Mouse (Mus musculus): ENCODE data around the gene Ankrd12. TPM values are rescaled to one million over a fixed set of nuclear protein-coding genes. Genes with fewer than 3 reads are reported as not detected.
A peak's percentile ranks its signal among the peaks of the same experiment; 100 is the strongest.

The Ankrd12 gene
- total and polyA plus RNA-seq, 3 experiments = 5.9 to 74.8 (median 67.7) TPM

GRCm38 (mm10) chr17:65933741-65934140, 143.1 kb downstream of the Ankrd12 start:
- ATAC-seq (ENCODE audit: extremely low read depth, insufficient number of reproducible peaks, low FRiP score, poor library complexity, severe bottlenecking) (no peak), DNase-seq (ENCODE audit: low spot score) (no peak)
- Histone ChIP-seq H3K36me3 (replicated peaks) (peaks cover 81% of the 10 kb centered on the region), H3K9me3 (replicated peaks) (no peaks in the 10 kb centered on the region), H3K4me3 (ENCODE audit: low read depth, low read length) (no peak overlapping the region), H3K27me3 (ENCODE audit: insufficient read depth, low read length) (no peaks in the 10 kb centered on the region), H3K4me1 (ENCODE audit: insufficient read depth, low read depth, low read length) (peaks cover 4% of the 10 kb centered on the region; the same call in 1 of the 2 replicates)
- TF ChIP-seq TAL1 (conservative IDR thresholded peaks at IDR 0.05; ENCODE audit: low read depth, low read length) (no peak), CTCF (IDR thresholded peaks at IDR 0.05; ENCODE audit: low read depth, low read length) (peak; percentile 60)

GRCm38 (mm10) chr17:65931525-65931924, 145.4 kb downstream of the Ankrd12 start:
- Histone ChIP-seq H3K9me3 (replicated peaks) (no peaks in the 10 kb centered on the region), H3K27me3 (ENCODE audit: insufficient read depth, low read length) (no peaks in the 10 kb centered on the region), H3K36me3 (replicated peaks) (peaks cover 79% of the 10 kb centered on the region), H3K4me1 (ENCODE audit: insufficient read depth, low read depth, low read length) (peaks cover 4% of the 10 kb centered on the region; the same call in 1 of the 2 replicates), H3K4me3 (ENCODE audit: low read depth, low read length) (no peak overlapping the region)
- no peak for TF ChIP-seq TAL1 (conservative IDR thresholded peaks at IDR 0.05; ENCODE audit: low read depth, low read length)
- TF ChIP-seq CTCF (IDR thresholded peaks at IDR 0.05; ENCODE audit: low read depth, low read length) = no peak
- TF ChIP-seq GATA2 (IDR thresholded peaks at IDR 0.05; ENCODE audit: borderline replicate concordance, low read depth, low read length) = no peak
- no peak for DNase-seq (ENCODE audit: low spot score)
- no peak for ATAC-seq (ENCODE audit: extremely low read depth, insufficient number of reproducible peaks, low FRiP score, poor library complexity, severe bottlenecking)

- TF ChIP-seq TAL1 (conservative IDR thresholded peaks at IDR 0.05; ENCODE audit: low read depth, low read length) = no peak
- no peak for TF ChIP-seq GATA2 (IDR thresholded peaks at IDR 0.05; ENCODE audit: borderline replicate concordance, low read depth, low read length)
- no peak for TF ChIP-seq GATA1 (IDR thresholded peaks at IDR 0.05; ENCODE audit: borderline replicate concordance, low read length)
- TF ChIP-seq CTCF (IDR thresholded peaks at IDR 0.05; ENCODE audit: low read depth, low read length) = no peak
- TF ChIP-seq POLR2AphosphoS5 (IDR thresholded peaks at IDR 0.05; ENCODE audit: insufficient replicate concordance, low read depth, low read length) = no peak
Measured at GRCm38 (mm10) chr17:65930960-65931359, 145.9 kb downstream of the Ankrd12 start.

GRCm38 (mm10) chr17:65930158-65930826, 146.6 kb downstream of the Ankrd12 start:
- no peaks in the 10 kb centered on the region for H3K9me3 ChIP-seq (replicated peaks)
- DNase-seq (ENCODE audit: low spot score) (no peak), ATAC-seq (ENCODE audit: extremely low read depth, insufficient number of reproducible peaks, low FRiP score, poor library complexity, severe bottlenecking) (no peak)
- H3K27me3 ChIP-seq (ENCODE audit: insufficient read depth, low read length) = no peaks in the 10 kb centered on the region
- H3K4me1 ChIP-seq (ENCODE audit: insufficient read depth, low read depth, low read length) = peaks cover 4% of the 10 kb centered on the region; the same call in 1 of the 2 replicates
- TF ChIP-seq POLR2AphosphoS5 (IDR thresholded peaks at IDR 0.05; ENCODE audit: insufficient replicate concordance, low read depth, low read length) (no peak), TAL1 (conservative IDR thresholded peaks at IDR 0.05; ENCODE audit: low read depth, low read length) (no peak), GATA2 (IDR thresholded peaks at IDR 0.05; ENCODE audit: borderline replicate concordance, low read depth, low read length) (no peak), GATA1 (IDR thresholded peaks at IDR 0.05; ENCODE audit: borderline replicate concordance, low read length) (no peak), CTCF (IDR thresholded peaks at IDR 0.05; ENCODE audit: low read depth, low read length) (no peak)
- H3K4me3 ChIP-seq (ENCODE audit: low read depth, low read length) = no peak overlapping the region
- H3K36me3 ChIP-seq (replicated peaks) = peaks cover 82% of the 10 kb centered on the region

More at GRCm38 (mm10) chr17:65930960-65931359, 145.9 kb downstream of the Ankrd12 start:
- Histone ChIP-seq H3K36me3 (replicated peaks) (peaks cover 80% of the 10 kb centered on the region), H3K27me3 (ENCODE audit: insufficient read depth, low read length) (no peaks in the 10 kb centered on the region), H3K4me1 (ENCODE audit: insufficient read depth, low read depth, low read length) (peaks cover 4% of the 10 kb centered on the region; the same call in 1 of the 2 replicates), H3K4me3 (ENCODE audit: low read depth, low read length) (no peak overlapping the region), H3K9me3 (replicated peaks) (no peaks in the 10 kb centered on the region)
- DNase-seq (ENCODE audit: low spot score) (no peak), ATAC-seq (ENCODE audit: extremely low read depth, insufficient number of reproducible peaks, low FRiP score, poor library complexity, severe bottlenecking) (no peak)

DNA sequence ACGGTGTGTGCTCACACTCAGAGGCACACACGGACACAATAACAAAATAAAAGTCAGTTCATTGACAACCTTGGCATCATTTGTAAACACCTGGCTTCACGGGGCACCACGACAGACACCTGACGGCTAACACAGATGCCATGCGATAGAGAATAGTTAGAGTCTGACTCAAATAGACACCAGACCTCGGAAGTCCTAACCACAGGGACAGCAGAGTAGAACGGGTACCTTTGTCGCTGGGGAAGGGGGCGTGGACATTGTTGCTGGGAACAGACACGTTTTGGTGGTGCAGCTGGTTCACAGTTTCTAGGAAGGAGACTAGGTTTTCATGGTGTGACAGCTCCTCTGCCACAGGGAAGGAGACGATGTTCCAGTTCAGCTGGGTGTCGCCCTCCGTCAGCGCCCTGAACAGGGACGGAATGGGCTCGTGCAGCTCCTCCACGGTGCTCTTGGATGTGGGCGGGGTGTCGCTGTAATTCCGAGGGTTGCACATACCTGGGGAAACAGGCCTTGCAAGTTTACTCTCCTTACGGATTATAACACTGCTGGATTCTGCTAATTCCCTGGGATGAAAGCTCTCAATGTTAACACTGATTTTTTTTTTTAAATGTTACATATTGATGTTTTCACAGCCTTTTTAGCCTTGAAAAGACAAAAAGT, 147.4 kb downstream of the Ankrd12 start:
- no peaks in the 10 kb centered on the region for H3K9me3 ChIP-seq (replicated peaks)
- no peaks in the 10 kb centered on the region for H3K27me3 ChIP-seq (ENCODE audit: insufficient read depth, low read length)
- peaks cover 4% of the 10 kb centered on the region; the same call in 1 of the 2 replicates for H3K4me1 ChIP-seq (ENCODE audit: insufficient read depth, low read depth, low read length)
- DNase-seq (ENCODE audit: low spot score) = no peak
- no peak for ATAC-seq (ENCODE audit: extremely low read depth, insufficient number of reproducible peaks, low FRiP score, poor library complexity, severe bottlenecking)
- no peak for TF ChIP-seq POLR2AphosphoS5 (IDR thresholded peaks at IDR 0.05; ENCODE audit: insufficient replicate concordance, low read depth, low read length)
- no peak for TF ChIP-seq TAL1 (conservative IDR thresholded peaks at IDR 0.05; ENCODE audit: low read depth, low read length)
- no peak for TF ChIP-seq GATA1 (IDR thresholded peaks at IDR 0.05; ENCODE audit: borderline replicate concordance, low read length)
- no peak for TF ChIP-seq CTCF (IDR thresholded peaks at IDR 0.05; ENCODE audit: low read depth, low read length)
- TF ChIP-seq GATA2 (IDR thresholded peaks at IDR 0.05; ENCODE audit: borderline replicate concordance, low read depth, low read length) = no peak
- no peak overlapping the region for H3K4me3 ChIP-seq (ENCODE audit: low read depth, low read length)
- peaks cover 84% of the 10 kb centered on the region for H3K36me3 ChIP-seq (replicated peaks)

- no peaks in the 10 kb centered on the region for H3K9me3 ChIP-seq (replicated peaks)
- H3K27me3 ChIP-seq (ENCODE audit: insufficient read depth, low read length) = no peaks in the 10 kb centered on the region
- peaks cover 7% of the 10 kb centered on the region; the same call in 1 of the 2 replicates for H3K4me1 ChIP-seq (ENCODE audit: insufficient read depth, low read depth, low read length)
- no peak overlapping the region for H3K4me3 ChIP-seq (ENCODE audit: low read depth, low read length)
- ATAC-seq (ENCODE audit: extremely low read depth, insufficient number of reproducible peaks, low FRiP score, poor library complexity, severe bottlenecking) (no peak), DNase-seq (ENCODE audit: low spot score) (no peak)
- peaks cover 82% of the 10 kb centered on the region for H3K36me3 ChIP-seq (replicated peaks)
- no peak for TF ChIP-seq CTCF (IDR thresholded peaks at IDR 0.05; ENCODE audit: low read depth, low read length)
- TF ChIP-seq GATA1 (IDR thresholded peaks at IDR 0.05; ENCODE audit: borderline replicate concordance, low read length) = no peak
- no peak for TF ChIP-seq TAL1 (conservative IDR thresholded peaks at IDR 0.05; ENCODE audit: low read depth, low read length)
- no peak for TF ChIP-seq GATA2 (IDR thresholded peaks at IDR 0.05; ENCODE audit: borderline replicate concordance, low read depth, low read length)
- no peak for TF ChIP-seq POLR2AphosphoS5 (IDR thresholded peaks at IDR 0.05; ENCODE audit: insufficient replicate concordance, low read depth, low read length)
Measured at GRCm38 (mm10) chr17:65927077-65927476, 149.8 kb downstream of the Ankrd12 start.

Data from G1E (cell line).